Mouse (Mus musculus): ENCODE results near the gene Becn1. TPM values are rescaled to one million over a fixed set of nuclear protein-coding genes. Genes with fewer than 3 reads are reported as not detected.

Gene Becn1
- polyA plus RNA-seq, 1 experiment: not detected

DNA sequence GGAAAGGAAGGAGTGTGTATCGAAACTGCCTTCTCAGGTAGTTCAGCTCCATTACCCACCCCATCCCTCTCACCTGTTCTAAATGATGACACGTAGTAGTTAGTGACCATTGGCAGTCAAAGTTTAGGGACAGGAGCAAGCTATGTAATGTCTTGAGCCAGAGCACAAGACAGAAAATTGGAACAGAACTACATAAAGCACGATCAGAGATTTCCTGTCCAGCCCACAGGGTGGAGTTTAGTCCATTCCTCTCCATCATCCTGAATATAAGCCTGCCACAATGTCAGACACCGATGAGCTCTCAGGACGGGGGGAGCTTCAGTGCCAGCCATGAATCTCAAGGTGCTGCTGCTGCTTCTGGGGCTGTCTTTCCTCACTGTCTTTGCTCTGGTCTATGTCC, 22.7 kb upstream of the Becn1 start, which contains the start of gene Aoc2:
Gene Aoc2, plus strand, starts transcription at position 301 of the 400 bp plus-strand sequence.
- TF ChIP-seq CTCF (IDR thresholded peaks at IDR 0.05; ENCODE audit: insufficient read depth, low read depth, low read length) (no peak), POLR2A (IDR thresholded peaks at IDR 0.05; ENCODE audit: insufficient read depth, low read depth, low read length) (no peak)
- H3K4me1 ChIP-seq (ENCODE audit: control insufficient read depth, insufficient read depth, low read length): peaks cover 3% of the 10 kb centered on the region; the same call in 1 of the 2 replicates
- WGBS: 93% methylated on average over 5 of the region's 5 CpGs

DNA sequence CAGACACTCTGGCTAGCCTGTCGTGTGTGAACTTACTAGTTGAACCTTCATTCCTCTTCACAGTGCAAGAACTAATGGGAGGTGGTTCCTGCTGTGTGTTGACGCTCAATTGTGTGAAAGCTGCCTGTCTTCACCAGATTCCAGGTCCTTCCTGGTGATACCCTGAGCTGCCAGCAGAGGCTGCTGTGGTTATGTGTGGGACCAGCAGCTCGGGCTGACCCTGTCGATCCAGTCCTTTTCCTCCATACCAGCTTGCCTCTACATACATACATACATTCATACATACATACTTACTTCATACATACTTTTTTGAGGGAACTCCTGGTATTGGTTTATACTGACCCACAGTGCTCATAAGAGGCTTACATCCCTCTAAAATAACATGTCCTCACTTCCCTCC, 21.5 kb upstream of the Becn1 start:
- no peaks in the 10 kb centered on the region for H3K4me1 ChIP-seq (ENCODE audit: control insufficient read depth, insufficient read depth, low read length)
- H3K27ac ChIP-seq (ENCODE audit: insufficient read depth, low read depth, low read length): no peak overlapping the region
- 3% methylated on average over 4 of the region's 4 CpGs for WGBS
- H3K4me3 ChIP-seq (ENCODE audit: insufficient read depth, low read depth, low read length): no peak overlapping the region
- no peak for TF ChIP-seq POLR2A (IDR thresholded peaks at IDR 0.05; ENCODE audit: insufficient read depth, low read depth, low read length)
- peak; percentile 84 for TF ChIP-seq CTCF (IDR thresholded peaks at IDR 0.05; ENCODE audit: insufficient read depth, low read depth, low read length)

More for the DNA sequence above, 22.7 kb upstream of the Becn1 start, which contains the start of gene Aoc2:
- no peak within 1 kb of the TSS for H3K4me3 ChIP-seq (ENCODE audit: insufficient read depth, low read depth, low read length)
- no peak within 1 kb of the TSS for H3K27ac ChIP-seq (ENCODE audit: insufficient read depth, low read depth, low read length)

DNA sequence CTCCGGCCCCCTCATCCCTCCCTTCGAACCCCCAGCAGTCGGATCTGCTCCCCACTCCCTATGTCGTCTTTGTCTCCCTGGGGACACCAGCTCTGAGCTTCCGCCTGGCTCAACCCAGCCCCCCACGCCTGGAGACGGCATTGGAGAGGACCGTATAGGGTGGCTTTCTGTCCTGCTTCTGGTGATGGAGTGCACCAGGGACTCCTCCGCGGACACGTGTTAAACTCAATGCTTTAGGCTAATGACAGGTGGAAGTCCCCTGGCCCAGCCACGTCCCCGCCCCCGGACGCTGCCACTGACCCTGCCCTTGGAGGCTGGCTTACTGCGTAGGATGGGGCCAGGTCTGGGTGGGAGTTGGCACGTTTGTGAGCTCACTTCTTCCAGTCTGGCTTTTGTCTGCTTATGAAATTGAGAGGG, 14.4 kb upstream of the Becn1 start:
- under 1% methylated on average over 17 of the region's 17 CpGs for WGBS
- Histone ChIP-seq H3K27ac (ENCODE audit: insufficient read depth, low read depth, low read length) (no peak overlapping the region), H3K4me3 (ENCODE audit: insufficient read depth, low read depth, low read length) (peak overlapping the region; percentile 80), H3K4me1 (ENCODE audit: control insufficient read depth, insufficient read depth, low read length) (peaks cover 2% of the 10 kb centered on the region; the same call in 1 of the 2 replicates)
- TF ChIP-seq CTCF (IDR thresholded peaks at IDR 0.05; ENCODE audit: insufficient read depth, low read depth, low read length) (no peak), POLR2A (IDR thresholded peaks at IDR 0.05; ENCODE audit: insufficient read depth, low read depth, low read length) (no peak)

GRCm38 (mm10) chr11:101315665-101316500, 13.8 kb upstream of the Becn1 start, which contains the start of gene Psme3:
Gene Psme3, plus strand, starts transcription at chr11:101316213.
- peak within 1 kb of the TSS; percentile 77 for H3K27ac ChIP-seq (ENCODE audit: insufficient read depth, low read depth, low read length)
- H3K4me3 ChIP-seq (ENCODE audit: insufficient read depth, low read depth, low read length): peak within 1 kb of the TSS; percentile 80
- WGBS: under 1% methylated on average over 62 of the region's 62 CpGs
- 0 out of 2 replicates have a peak, but pooled peaks have one; percentile 5 for TF ChIP-seq CTCF (IDR thresholded peaks at IDR 0.05; ENCODE audit: insufficient read depth, low read depth, low read length)
- peak; percentile 36; the same call in 1 of the 2 replicates for TF ChIP-seq POLR2A (IDR thresholded peaks at IDR 0.05; ENCODE audit: insufficient read depth, low read depth, low read length)
- peaks cover 2% of the 10 kb centered on the region; the same call in 1 of the 2 replicates for H3K4me1 ChIP-seq (ENCODE audit: control insufficient read depth, insufficient read depth, low read length)

- TF ChIP-seq CTCF (IDR thresholded peaks at IDR 0.05; ENCODE audit: insufficient read depth, low read depth, low read length): no peak
- TF ChIP-seq POLR2A (IDR thresholded peaks at IDR 0.05; ENCODE audit: insufficient read depth, low read depth, low read length): no peak
- Histone ChIP-seq H3K4me3 (ENCODE audit: insufficient read depth, low read depth, low read length) (peak overlapping the region; percentile 80; the same call in 1 of the 2 replicates), H3K27ac (ENCODE audit: insufficient read depth, low read depth, low read length) (peak overlapping the region; percentile 77; the same call in 1 of the 2 replicates), H3K4me1 (ENCODE audit: control insufficient read depth, insufficient read depth, low read length) (peaks cover 2% of the 10 kb centered on the region; the same call in 1 of the 2 replicates)
- 84% methylated on average over 8 of the region's 8 CpGs for WGBS
Measured at GRCm38 (mm10) chr11:101315082-101315650, 13.1 kb upstream of the Becn1 start.

- 94% methylated on average over 1 of the region's 1 CpGs for WGBS
- no peak for TF ChIP-seq POLR2A (IDR thresholded peaks at IDR 0.05; ENCODE audit: insufficient read depth, low read depth, low read length)
- TF ChIP-seq CTCF (IDR thresholded peaks at IDR 0.05; ENCODE audit: insufficient read depth, low read depth, low read length): no peak
- H3K4me1 ChIP-seq (ENCODE audit: control insufficient read depth, insufficient read depth, low read length): peaks cover 2% of the 10 kb centered on the region; the same call in 1 of the 2 replicates
- H3K27ac ChIP-seq (ENCODE audit: insufficient read depth, low read depth, low read length): no peak overlapping the region
- no peak overlapping the region for H3K4me3 ChIP-seq (ENCODE audit: insufficient read depth, low read depth, low read length)
Measured at GRCm38 (mm10) chr11:101314567-101314966, 12.5 kb upstream of the Becn1 start.

DNA sequence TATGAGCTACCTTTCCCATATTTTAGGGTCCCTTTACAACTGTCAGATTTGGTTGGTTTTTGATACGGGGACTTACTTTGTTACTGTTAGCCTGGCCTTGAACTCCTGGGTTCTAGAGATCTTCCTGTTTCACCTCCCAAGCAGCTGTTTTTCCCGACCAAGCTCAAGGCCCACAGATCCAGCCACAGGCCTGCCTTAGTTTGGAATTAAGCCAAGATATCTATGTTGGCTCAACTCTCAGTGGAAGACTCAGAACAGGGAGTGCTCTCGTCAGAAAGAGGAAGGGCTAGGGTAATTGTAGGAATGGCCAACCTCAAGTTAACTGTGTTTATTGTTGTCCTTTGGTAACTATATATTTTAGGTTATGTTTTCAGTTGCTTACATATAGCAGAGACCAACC, 10.1 kb upstream of the Becn1 start:
- no peak overlapping the region for H3K4me3 ChIP-seq (ENCODE audit: insufficient read depth, low read depth, low read length)
- H3K27ac ChIP-seq (ENCODE audit: insufficient read depth, low read depth, low read length): no peak overlapping the region
- 63% methylated on average over 3 of the region's 3 CpGs for WGBS
- no peak for TF ChIP-seq POLR2A (IDR thresholded peaks at IDR 0.05; ENCODE audit: insufficient read depth, low read depth, low read length)
- TF ChIP-seq CTCF (IDR thresholded peaks at IDR 0.05; ENCODE audit: insufficient read depth, low read depth, low read length): no peak
- H3K4me1 ChIP-seq (ENCODE audit: control insufficient read depth, insufficient read depth, low read length): peaks cover 2% of the 10 kb centered on the region; the same call in 1 of the 2 replicates

- WGBS: 89% methylated on average over 3 of the region's 3 CpGs
- no peak overlapping the region for H3K4me3 ChIP-seq (ENCODE audit: insufficient read depth, low read depth, low read length)
- H3K4me1 ChIP-seq (ENCODE audit: control insufficient read depth, insufficient read depth, low read length): no peaks in the 10 kb centered on the region
- no peak for TF ChIP-seq POLR2A (IDR thresholded peaks at IDR 0.05; ENCODE audit: insufficient read depth, low read depth, low read length)
- no peak for TF ChIP-seq CTCF (IDR thresholded peaks at IDR 0.05; ENCODE audit: insufficient read depth, low read depth, low read length)
- H3K27ac ChIP-seq (ENCODE audit: insufficient read depth, low read depth, low read length): no peak overlapping the region
Measured at GRCm38 (mm10) chr11:101311083-101311482, 9.0 kb upstream of the Becn1 start.

- 46% methylated on average over 5 of the region's 5 CpGs for WGBS
- Histone ChIP-seq H3K4me3 (ENCODE audit: insufficient read depth, low read depth, low read length) (no peak overlapping the region), H3K27ac (ENCODE audit: insufficient read depth, low read depth, low read length) (no peak overlapping the region), H3K4me1 (ENCODE audit: control insufficient read depth, insufficient read depth, low read length) (no peaks in the 10 kb centered on the region)
- TF ChIP-seq CTCF (IDR thresholded peaks at IDR 0.05; ENCODE audit: insufficient read depth, low read depth, low read length): no peak
Measured at GRCm38 (mm10) chr11:101307744-101308143, 5.7 kb upstream of the Becn1 start.
